Mouse (Mus musculus) ES-E14 (cell line): ENCODE measurements around the gene Med7.

Experiments used
- CHD2 ChIP-seq: IDR thresholded peaks from 2 replicates; pipeline ENCODE4 v1.6.1; 2014; ENCODE audit warnings: mild to moderate bottlenecking, low read depth, low read length, inconsistent platforms
- HCFC1 ChIP-seq: IDR thresholded peaks from 2 replicates; pipeline ENCODE4 v1.6.1; 2012; ENCODE audit warnings: low read length, inconsistent platforms, borderline replicate concordance; ENCODE audit not compliant: insufficient read depth
- MAFK ChIP-seq: IDR thresholded peaks from 2 replicates; pipeline ENCODE4 v1.6.1; 2014; ENCODE audit warnings: mild to moderate bottlenecking, low read depth, low read length, inconsistent platforms; ENCODE audit not compliant: insufficient read depth
- ZC3H11A ChIP-seq: IDR thresholded peaks from 2 replicates; pipeline ENCODE4 v1.6.1; 2012; ENCODE audit warnings: low read depth, mild to moderate bottlenecking, inconsistent platforms, low read length, borderline replicate concordance
- ZNF384 ChIP-seq: IDR thresholded peaks from 2 replicates; pipeline ENCODE4 v1.6.1; 2012; ENCODE audit warnings: low read depth, low read length, inconsistent platforms

DNA sequence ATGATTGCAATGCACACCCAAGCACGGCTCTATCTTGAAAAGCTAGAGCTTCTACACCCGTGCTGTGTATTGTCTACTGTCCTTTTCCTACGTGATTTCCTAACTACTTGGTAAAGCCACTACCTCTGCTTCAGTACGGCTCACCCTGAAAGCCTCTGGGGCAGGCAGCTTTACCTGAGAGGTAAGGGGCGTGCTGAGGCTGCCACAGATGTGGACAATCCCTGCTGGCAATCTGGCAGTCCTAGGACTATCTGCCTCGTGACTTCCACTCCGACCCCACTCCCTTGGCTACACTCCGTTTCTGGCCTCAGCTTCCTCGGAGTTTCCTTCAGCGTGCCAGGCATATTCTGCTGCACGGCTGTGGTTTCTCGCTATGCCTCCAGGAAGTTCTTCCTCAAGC is 35.2 kb upstream of the Med7 start:
- TF ChIP-seq MAFK (no peak), ZNF384 (no peak), HCFC1 (no peak), CHD2 (no peak), ZC3H11A (no peak)
